Mouse (Mus musculus): Measurements from ENCODE around the gene Tecpr2. TPM values are rescaled to one million over a fixed set of nuclear protein-coding genes. Genes with fewer than 3 reads are reported as not detected.
A peak's percentile ranks its signal among the peaks of the same experiment; 100 is the strongest.

Gene Tecpr2
- total and polyA plus RNA-seq, 3 experiments = 5.8 to 5.9 TPM; not detected in 1

GRCm38 (mm10) chr12:110979808-110980207, 90.7 kb downstream of the Tecpr2 start:
- Histone ChIP-seq H3K27ac (ENCODE audit: control insufficient read depth, low read depth, low read length) (no peak overlapping the region), H3K79me2 (ENCODE audit: control insufficient read depth, insufficient read depth, low read length, poor library complexity) (peaks cover 12% of the 10 kb centered on the region), H3K9ac (ENCODE audit: control insufficient read depth, low read depth, low read length, poor library complexity, severe bottlenecking) (no peak overlapping the region), H3K4me3 (ENCODE audit: control insufficient read depth in 1 of 2, insufficient read depth in 1 of 2, low read depth in 2 of 2, low read length in 2 of 2) (peak overlapping the region; percentile 54 to 94; a peak in 3 of 4 replicates), H3K36me3 (ENCODE audit: control insufficient read depth in 1 of 2, insufficient read depth in 2 of 2, low read length in 2 of 2) (peaks cover 0 to 15% of the 10 kb centered on the region in 2 experiments; a peak in 2 of 4 replicates), H3K9me3 (replicated peaks; ENCODE audit: insufficient read depth, low read length) (no peaks in the 10 kb centered on the region), H3K4me1 (ENCODE audit: control insufficient read depth in 1 of 2, insufficient read depth in 2 of 2, low read length in 2 of 2) (peaks cover 13 to 29% of the 10 kb centered on the region in 2 experiments), H3K27me3 (ENCODE audit: control insufficient read depth in 1 of 2, insufficient read depth in 2 of 2, low read length in 2 of 2) (no peaks in the 10 kb centered on the region)
- no peak for DNase-seq (ENCODE audit: low read depth, low spot score)
- TF ChIP-seq ZMIZ1 (IDR thresholded peaks at IDR 0.05; ENCODE audit: low read depth, low read length) = no peak
- TF ChIP-seq ZKSCAN1 (IDR thresholded peaks at IDR 0.05; ENCODE audit: low read depth, low read length) = no peak
- no peak for TF ChIP-seq SMC3 (IDR thresholded peaks at IDR 0.05; ENCODE audit: low read depth, low read length)
- no peak for TF ChIP-seq MAX (IDR thresholded peaks at IDR 0.05; ENCODE audit: low read length)
- no peak for TF ChIP-seq ZC3H11A (IDR thresholded peaks at IDR 0.05; ENCODE audit: low read depth, low read length)
- no peak for TF ChIP-seq POLR2AphosphoS5 (IDR thresholded peaks at IDR 0.05; ENCODE audit: borderline replicate concordance, low read depth, low read length)
- TF ChIP-seq USF1 (IDR thresholded peaks at IDR 0.05; ENCODE audit: low read depth, low read length) = no peak
- no peak for TF ChIP-seq BHLHE40 (IDR thresholded peaks at IDR 0.05; ENCODE audit: borderline replicate concordance, low read depth, low read length)
- TF ChIP-seq MYB (IDR thresholded peaks at IDR 0.05; ENCODE audit: low read depth, low read length) = no peak
- no peak for TF ChIP-seq TCF12 (IDR thresholded peaks at IDR 0.05; ENCODE audit: low read depth, low read length)
- no peak for TF ChIP-seq MYC (IDR thresholded peaks at IDR 0.05; ENCODE audit: low read depth, low read length)

GRCm38 (mm10) chr12:110981736-110982135, 92.7 kb downstream of the Tecpr2 start:
- DNase-seq (ENCODE audit: low read depth, low spot score) = no peak
- H3K9me3 ChIP-seq (replicated peaks; ENCODE audit: insufficient read depth, low read length) = no peaks in the 10 kb centered on the region
- H3K4me3 ChIP-seq (ENCODE audit: control insufficient read depth in 1 of 2, insufficient read depth in 1 of 2, low read depth in 2 of 2, low read length in 2 of 2) = no peak overlapping the region
- H3K36me3 ChIP-seq (ENCODE audit: control insufficient read depth in 1 of 2, insufficient read depth in 2 of 2, low read length in 2 of 2) = peaks cover 0 to 2% of the 10 kb centered on the region in 2 experiments; a peak in 1 of 4 replicates
- peaks cover 4 to 13% of the 10 kb centered on the region in 2 experiments; a peak in 3 of 4 replicates for H3K4me1 ChIP-seq (ENCODE audit: control insufficient read depth in 1 of 2, insufficient read depth in 2 of 2, low read length in 2 of 2)
- H3K27me3 ChIP-seq (ENCODE audit: control insufficient read depth in 1 of 2, insufficient read depth in 2 of 2, low read length in 2 of 2) = no peaks in the 10 kb centered on the region
- H3K79me2 ChIP-seq (ENCODE audit: control insufficient read depth, insufficient read depth, low read length, poor library complexity) = peaks cover 12% of the 10 kb centered on the region
- H3K9ac ChIP-seq (ENCODE audit: control insufficient read depth, low read depth, low read length, poor library complexity, severe bottlenecking) = no peak overlapping the region
- H3K27ac ChIP-seq (ENCODE audit: control insufficient read depth, low read depth, low read length) = no peak overlapping the region
- no peak for TF ChIP-seq RAD21 (IDR thresholded peaks at IDR 0.05; ENCODE audit: low read depth, low read length)
- no peak for TF ChIP-seq E2F4 (IDR thresholded peaks at IDR 0.05; ENCODE audit: borderline replicate concordance, low read depth, low read length)
- no peak for TF ChIP-seq NRF1 (IDR thresholded peaks at IDR 0.05; ENCODE audit: insufficient read depth, low read depth, low read length, poor library complexity, severe bottlenecking)
- TF ChIP-seq ELF1 (IDR thresholded peaks at IDR 0.05; ENCODE audit: low read depth, low read length) = no peak
- no peak for TF ChIP-seq NELFE (IDR thresholded peaks at IDR 0.05; ENCODE audit: low read depth, low read length)
- TF ChIP-seq HCFC1 (IDR thresholded peaks at IDR 0.05; ENCODE audit: low read depth, low read length) = no peak
- no peak for TF ChIP-seq JUND (IDR thresholded peaks at IDR 0.05; ENCODE audit: low read depth, low read length)
- TF ChIP-seq RCOR1 (IDR thresholded peaks at IDR 0.05; ENCODE audit: low read depth, low read length) = no peak
- TF ChIP-seq MEF2A (IDR thresholded peaks at IDR 0.05; ENCODE audit: extremely low read depth, insufficient replicate concordance, low read depth, low read length, poor library complexity, severe bottlenecking) = no peak
- no peak for TF ChIP-seq SMC3 (IDR thresholded peaks at IDR 0.05; ENCODE audit: low read depth, low read length)
- no peak for TF ChIP-seq CTCF (IDR thresholded peaks at IDR 0.05 in 2 of 3, conservative IDR thresholded peaks at IDR 0.05 in 1 of 3; ENCODE audit: control insufficient read depth in 1 of 3, insufficient read depth in 1 of 3, low read depth in 2 of 3, low read length in 3 of 3, poor library complexity in 1 of 3, severe bottlenecking in 1 of 3)
- no peak for TF ChIP-seq ZKSCAN1 (IDR thresholded peaks at IDR 0.05; ENCODE audit: low read depth, low read length)
- TF ChIP-seq MAFK (IDR thresholded peaks at IDR 0.05; ENCODE audit: borderline replicate concordance, low read depth, low read length) = no peak
- TF ChIP-seq CHD1 (IDR thresholded peaks at IDR 0.05; ENCODE audit: low read depth, low read length) = no peak
- TF ChIP-seq MAZ (IDR thresholded peaks at IDR 0.05; ENCODE audit: low read depth, low read length) = no peak
- TF ChIP-seq CHD2 (IDR thresholded peaks at IDR 0.05; ENCODE audit: low read length) = no peak
- TF ChIP-seq USF1 (IDR thresholded peaks at IDR 0.05; ENCODE audit: low read depth, low read length) = no peak
- TF ChIP-seq TAL1 (IDR thresholded peaks at IDR 0.05; ENCODE audit: low read length) = no peak
- no peak for TF ChIP-seq MYB (IDR thresholded peaks at IDR 0.05; ENCODE audit: low read depth, low read length)
- no peak for TF ChIP-seq MXI1 (IDR thresholded peaks at IDR 0.05; ENCODE audit: low read depth, low read length)

Measured in MEL (cell line).